27 mouse cellular contexts compared by ENCODE assay signal in the genomic region with DNA sequence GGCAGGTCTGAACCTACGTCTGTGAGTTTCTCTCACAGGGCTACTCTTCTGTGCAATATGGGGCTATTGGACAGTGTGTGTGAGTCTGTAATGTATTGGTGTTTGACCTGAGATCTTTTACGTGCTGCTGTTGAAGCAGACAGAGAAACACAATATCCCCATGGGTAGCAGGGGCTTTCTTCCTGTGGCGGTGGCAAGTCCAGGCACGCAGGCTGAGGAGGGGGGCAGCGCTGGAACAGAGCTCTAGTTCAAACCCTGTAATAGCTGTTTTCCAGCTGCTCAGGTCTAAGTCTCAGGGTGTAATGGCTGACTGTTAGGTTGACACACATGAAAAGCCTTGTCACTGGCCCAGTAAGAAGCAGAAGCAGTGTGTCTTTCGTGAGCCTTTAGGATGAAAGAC. TPM values are rescaled to one million over a fixed set of nuclear protein-coding genes. Genes with fewer than 3 reads are reported as not detected.
DNase-seq lines count a peak whose midpoint lies in the region; ATAC-seq and TF ChIP-seq lines count a peak whose summit lies in the region.
"Had no signal": no experiment of that assay in that cellular context is flagged by ENCODE, and none has a peak within 500 bp of the region (broad histone marks: within the 10 kb centered on the region; RNA-seq: fewer than 3 reads in every experiment).

No protein-coding gene starts in this region.

- H3K9ac ChIP-seq in limb, embryonic 11.5 days (ENCODE audit: low read length): no peak overlapping the region
- no peak overlapping the region for H3K9ac ChIP-seq in embryonic facial prominence, embryonic 13.5 days
- no peak overlapping the region for H3K9ac ChIP-seq in kidney, embryonic 14.5 days (ENCODE audit: low read depth, low read length)
- H3K9ac ChIP-seq: forebrain, embryonic 12.5 days; forebrain, embryonic 15.5 days; heart, embryonic 13.5 days; hindbrain, embryonic 14.5 days had no signal

- peak; percentile 28 for DNase-seq in limb, embryonic 11.5 days (ENCODE audit: low spot score)
- no peak for DNase-seq in limb, embryonic 10.5 days (ENCODE audit: low spot score)
- peak; percentile 32 for DNase-seq in embryo, embryonic 11 days
- peak; percentile 32 for DNase-seq in embryonic facial prominence, embryonic 10.5 days (ENCODE audit: low spot score)
- DNase-seq in layer of hippocampus, postnatal 25 days (ENCODE audit: extremely low spot score in 1 of 2, low spot score in 1 of 2): no peak
- DNase-seq in thymus, adult 2 months: no peak
- DNase-seq: adrenal gland, postnatal 10 days; adrenal gland, postnatal 36 days; cerebellum, adult 18-20 months; cerebellum, adult 9-10 months; cerebellum, postnatal 14 days; gastrocnemius, postnatal 10 days; heart, adult 11 months; heart, postnatal 14 days; heart, postnatal 4 days had no signal

- no peak for TF ChIP-seq CTCF in thymus, adult 2 months (IDR thresholded peaks at IDR 0.05; ENCODE audit: borderline replicate concordance, control insufficient read depth, extremely low read depth, insufficient read depth, low read length, poor library complexity)

- H3K4me3 ChIP-seq in limb, embryonic 11.5 days (ENCODE audit: low read depth, low read length): no peak overlapping the region
- no peak overlapping the region for H3K4me3 ChIP-seq in limb, embryonic 10.5 days
- H3K4me3 ChIP-seq in embryonic facial prominence, embryonic 10.5 days: no peak overlapping the region
- no peak overlapping the region for H3K4me3 ChIP-seq in embryonic facial prominence, embryonic 13.5 days
- H3K4me3 ChIP-seq in kidney, embryonic 14.5 days (ENCODE audit: low read length): no peak overlapping the region
- no peak overlapping the region for H3K4me3 ChIP-seq in thymus, adult 2 months (ENCODE audit: control insufficient read depth, insufficient read depth, low read length)
- H3K4me3 ChIP-seq: erythroblast, embryonic 14.5 days; forebrain, embryonic 12.5 days; forebrain, embryonic 15.5 days; heart, embryonic 13.5 days had no signal

- no peaks in the 10 kb centered on the region for H3K36me3 ChIP-seq in limb, embryonic 11.5 days (ENCODE audit: control insufficient read depth, insufficient read depth, low read length)
- no peaks in the 10 kb centered on the region for H3K36me3 ChIP-seq in limb, embryonic 10.5 days
- no peaks in the 10 kb centered on the region for H3K36me3 ChIP-seq in embryonic facial prominence, embryonic 10.5 days (replicated peaks)
- no peaks in the 10 kb centered on the region for H3K36me3 ChIP-seq in embryonic facial prominence, embryonic 13.5 days
- no peaks in the 10 kb centered on the region for H3K36me3 ChIP-seq in kidney, embryonic 14.5 days (ENCODE audit: control insufficient read depth, insufficient read depth, low read length)
- H3K36me3 ChIP-seq in thymus, adult 2 months (ENCODE audit: control insufficient read depth, insufficient read depth, low read length): no peaks in the 10 kb centered on the region
- H3K36me3 ChIP-seq: forebrain, embryonic 12.5 days; forebrain, embryonic 15.5 days; G1E; heart, embryonic 13.5 days had no signal

- H3K27me3 ChIP-seq in limb, embryonic 11.5 days (ENCODE audit: control insufficient read depth, insufficient read depth, low read length): no peaks in the 10 kb centered on the region
- no peaks in the 10 kb centered on the region for H3K27me3 ChIP-seq in limb, embryonic 10.5 days (ENCODE audit: low read depth, poor library complexity, severe bottlenecking)
- no peaks in the 10 kb centered on the region for H3K27me3 ChIP-seq in embryonic facial prominence, embryonic 10.5 days (replicated peaks; ENCODE audit: low read depth, poor library complexity, severe bottlenecking)
- H3K27me3 ChIP-seq in embryonic facial prominence, embryonic 13.5 days: no peaks in the 10 kb centered on the region
- H3K27me3 ChIP-seq in kidney, embryonic 14.5 days (ENCODE audit: control insufficient read depth, insufficient read depth, low read length): no peaks in the 10 kb centered on the region
- no peaks in the 10 kb centered on the region for H3K27me3 ChIP-seq in thymus, adult 2 months (ENCODE audit: control insufficient read depth, insufficient read depth, low read length)
- H3K27me3 ChIP-seq: forebrain, embryonic 15.5 days; Patski had no signal

- H3K9me3 ChIP-seq in limb, embryonic 11.5 days (ENCODE audit: control insufficient read depth, low read length): no peaks in the 10 kb centered on the region
- H3K9me3 ChIP-seq in limb, embryonic 10.5 days (replicated peaks): no peaks in the 10 kb centered on the region
- no peaks in the 10 kb centered on the region for H3K9me3 ChIP-seq in embryonic facial prominence, embryonic 10.5 days
- no peaks in the 10 kb centered on the region for H3K9me3 ChIP-seq in embryonic facial prominence, embryonic 13.5 days
- H3K9me3 ChIP-seq in kidney, embryonic 14.5 days (ENCODE audit: control insufficient read depth, low read length): no peaks in the 10 kb centered on the region
- H3K9me3 ChIP-seq: forebrain, embryonic 12.5 days; forebrain, embryonic 15.5 days; G1E; heart, embryonic 13.5 days had no signal

- TF ChIP-seq POLR2A in thymus, adult 2 months (IDR thresholded peaks at IDR 0.05; ENCODE audit: control insufficient read depth, extremely low read depth, insufficient read depth, low read length, poor library complexity): no peak

- H3K4me1 ChIP-seq in limb, embryonic 11.5 days (ENCODE audit: control insufficient read depth, insufficient read depth, low read length): peaks cover 6% of the 10 kb centered on the region; the same call in 1 of the 2 replicates
- peaks cover 17% of the 10 kb centered on the region for H3K4me1 ChIP-seq in limb, embryonic 10.5 days
- peaks cover 27% of the 10 kb centered on the region for H3K4me1 ChIP-seq in embryonic facial prominence, embryonic 10.5 days
- peaks cover 10% of the 10 kb centered on the region; the same call in 1 of the 2 replicates for H3K4me1 ChIP-seq in embryonic facial prominence, embryonic 13.5 days
- H3K4me1 ChIP-seq in kidney, embryonic 14.5 days (ENCODE audit: control insufficient read depth, insufficient read depth, low read length): 0 out of 2 replicates have a peak, but pooled peaks cover 7% of the 10 kb centered on the region
- H3K4me1 ChIP-seq in thymus, adult 2 months (replicated peaks; ENCODE audit: control insufficient read depth, insufficient read depth, low read length): peaks cover 4% of the 10 kb centered on the region; the same call in 1 of the 2 replicates
- H3K4me1 ChIP-seq: forebrain, embryonic 15.5 days had no signal

- 55% methylated on average over 6 of the region's 6 CpGs for whole genome bisulfite sequencing in limb, embryonic 11.5 days
- WGBS in limb, embryonic 10.5 days: 71% methylated on average over 6 of the region's 6 CpGs
- 46% methylated on average over 6 of the region's 6 CpGs for WGBS in embryonic facial prominence, embryonic 10.5 days
- 37% methylated on average over 6 of the region's 6 CpGs for WGBS in embryonic facial prominence, embryonic 13.5 days
- WGBS in kidney, embryonic 14.5 days: 53% methylated on average over 6 of the region's 6 CpGs
- 94% methylated on average over 6 of the region's 6 CpGs for WGBS in thymus, adult 2 months

- no peak overlapping the region for H3K27ac ChIP-seq in limb, embryonic 11.5 days (replicated peaks; ENCODE audit: low read depth, low read length)
- no peak overlapping the region for H3K27ac ChIP-seq in limb, embryonic 10.5 days
- peak overlapping the region; percentile 14; the same call in 1 of the 2 replicates for H3K27ac ChIP-seq in embryonic facial prominence, embryonic 10.5 days (replicated peaks)
- peak overlapping the region; percentile 3; the same call in 1 of the 2 replicates for H3K27ac ChIP-seq in embryonic facial prominence, embryonic 13.5 days
- no peak overlapping the region for H3K27ac ChIP-seq in kidney, embryonic 14.5 days (ENCODE audit: low read depth, low read length)
- no peak overlapping the region for H3K27ac ChIP-seq in thymus, adult 2 months (ENCODE audit: control insufficient read depth, insufficient read depth, low read length)
- H3K27ac ChIP-seq: forebrain, embryonic 12.5 days; forebrain, embryonic 15.5 days; heart, embryonic 13.5 days; hindbrain, embryonic 14.5 days; hindbrain, postnatal 0 days had no signal

- no peak; the same call in 1 of the 2 replicates for ATAC-seq in limb, embryonic 11.5 days (ENCODE audit: insufficient number of reproducible peaks, low FRiP score, low TSS enrichment, low read depth)
- no peak for ATAC-seq in embryonic facial prominence, embryonic 13.5 days (ENCODE audit: insufficient number of reproducible peaks, insufficient read depth, low FRiP score, low TSS enrichment, low read depth)
- ATAC-seq in kidney, embryonic 14.5 days (ENCODE audit: low FRiP score, low TSS enrichment): no peak
- ATAC-seq: forebrain, embryonic 15.5 days; hindbrain, postnatal 0 days; inflammation-experienced regulatory T-cells, adult 6 months; intestine, embryonic 16.5 days; Patski had no signal

- H3K4me2 ChIP-seq in limb, embryonic 11.5 days (ENCODE audit: low read depth, severe bottlenecking): no peak overlapping the region
- H3K4me2 ChIP-seq in embryonic facial prominence, embryonic 13.5 days: no peak overlapping the region
- H3K4me2 ChIP-seq in kidney, embryonic 14.5 days (replicated peaks; ENCODE audit: low read depth, low read length): no peak overlapping the region
- H3K4me2 ChIP-seq: forebrain, embryonic 12.5 days; forebrain, embryonic 15.5 days; heart, embryonic 13.5 days; hindbrain, embryonic 14.5 days had no signal

RNA-seq across cellular contexts. Expression of gene Nedd9, which starts 36.3 kb away (rescaled TPM):
- polyA plus RNA-seq in limb, embryonic 11.5 days (2014; fragmentation: Nextera tagmentation; extraction: Ambion mirVana): 12.9 and 14.1 TPM in 2 replicates
- 8.5 and 11.1 TPM in 2 replicates for polyA plus RNA-seq in limb, embryonic 10.5 days (2016; fragmentation: Nextera tagmentation; extraction: Ambion mirVana)
- polyA plus RNA-seq in embryonic facial prominence, embryonic 10.5 days (2016; fragmentation: Nextera tagmentation; extraction: Ambion mirVana): 17.4 and 19.1 TPM in 2 replicates
- 23.2 and 27.4 TPM in 2 replicates for polyA plus RNA-seq in embryonic facial prominence, embryonic 13.5 days (2015; fragmentation: Nextera tagmentation; extraction: Ambion mirVana)
- total RNA-seq in layer of hippocampus, postnatal 25 days (2021): 10 to 100 TPM; 13.4 to 14.8 TPM
- 16.8 and 24.9 TPM in 2 replicates for polyA plus RNA-seq in kidney, embryonic 14.5 days (2014; fragmentation: Nextera tagmentation; extraction: Ambion mirVana)
- 39.4 and 41.0 TPM in 2 replicates for polyA plus RNA-seq in thymus, adult 2 months (2012; rRNA removed)
- polyA plus RNA-seq: erythroblast, embryonic 14.5 days; G1E had no signal

Comparison
In these comparisons a context has a peak if more than half of its experiments do, and no peak if none do; other contexts are left out.
1. DNase-seq: peak in limb, embryonic 11.5 days (single experiment), embryo, embryonic 11 days (single experiment) and embryonic facial prominence, embryonic 10.5 days (single experiment); none in limb, embryonic 10.5 days (single experiment), layer of hippocampus, postnatal 25 days (0 of 2) and thymus, adult 2 months (single experiment).
2. H3K27ac ChIP-seq: peak in embryonic facial prominence, embryonic 10.5 days (single experiment) and embryonic facial prominence, embryonic 13.5 days (single experiment); none in limb, embryonic 11.5 days (single experiment), limb, embryonic 10.5 days (single experiment), kidney, embryonic 14.5 days (single experiment) and thymus, adult 2 months (single experiment).